Mouse (Mus musculus) spleen, adult 2 months (tissue): ENCODE results near the gene Hist1h3d. TPM values are rescaled to one million over a fixed set of nuclear protein-coding genes. Genes with fewer than 3 reads are reported as not detected.

ENCODE experiments used
- DNase-seq, 2 experiments: peaks; one replicate each; pipeline versions ENCODE4 v3.0.0 to v3.0.0-alpha.2; 2012 to 2021; ENCODE audit warnings: low spot score in 2 of 2, low read depth in 1 of 2
- H3K27ac ChIP-seq: fragments of 200-500 bp; 2 replicates; pipeline ENCODE4 v1.5.1; 2012; ENCODE audit warnings: low read length, inconsistent platforms; ENCODE audit not compliant: insufficient read depth
- H3K27me3 ChIP-seq: fragments of 200-500 bp; 2 replicates; pipeline ENCODE4 v1.6.1; 2012; ENCODE audit warnings: mild to moderate bottlenecking, moderate library complexity, low read length, inconsistent platforms; ENCODE audit not compliant: control insufficient read depth, insufficient read depth
- H3K36me3 ChIP-seq: fragments of 200-500 bp; 2 replicates; pipeline ENCODE4 v1.6.1; 2012; ENCODE audit warnings: mild to moderate bottlenecking, low read length, inconsistent platforms; ENCODE audit not compliant: control insufficient read depth, insufficient read depth
- H3K4me1 ChIP-seq: fragments of 200-500 bp; 2 replicates; pipeline ENCODE4 v1.6.1; 2011; ENCODE audit warnings: inconsistent platforms; ENCODE audit not compliant: control insufficient read depth, insufficient read depth, insufficient read length
- H3K4me3 ChIP-seq: fragments of 200-500 bp; 2 replicates; pipeline ENCODE4 v1.5.1; 2011; ENCODE audit warnings: mild to moderate bottlenecking, inconsistent platforms; ENCODE audit not compliant: insufficient read depth, insufficient read length; ENCODE audit errors: extremely low read depth
- CTCF ChIP-seq: fragments of 200-500 bp; IDR thresholded peaks from 2 replicates; pipeline ENCODE4 v1.5.1; 2011; ENCODE audit warnings: mild to moderate bottlenecking, inconsistent platforms; ENCODE audit not compliant: insufficient read depth, insufficient read length, insufficient replicate concordance; ENCODE audit errors: extremely low read depth
- POLR2A ChIP-seq: fragments of 200-500 bp; IDR thresholded peaks from 2 replicates; pipeline ENCODE4 v1.6.1; 2011; ENCODE audit warnings: low read depth, low read length, inconsistent platforms
- WGBS: fragments of 180-500 bp; shearing (Covaris S2); methylation state at CpG from one replicate; pipeline ENCODE4 v1.1.7; 2018; 5-methylcytosine and 5-hydroxymethylcytosine counted together
- polyA plus RNA-seq: library from polyadenylated mRNA; depleted of rRNA; stranded (reverse); fragments of >200 nt; gene quantifications from 2 replicates; pipeline ENCODE4 v1.2.3, GENCODE M21; 2012; rRNA removed

Gene Hist1h3d
- polyA plus RNA-seq, result 20.9 and 27.9 TPM in 2 replicates

DNA sequence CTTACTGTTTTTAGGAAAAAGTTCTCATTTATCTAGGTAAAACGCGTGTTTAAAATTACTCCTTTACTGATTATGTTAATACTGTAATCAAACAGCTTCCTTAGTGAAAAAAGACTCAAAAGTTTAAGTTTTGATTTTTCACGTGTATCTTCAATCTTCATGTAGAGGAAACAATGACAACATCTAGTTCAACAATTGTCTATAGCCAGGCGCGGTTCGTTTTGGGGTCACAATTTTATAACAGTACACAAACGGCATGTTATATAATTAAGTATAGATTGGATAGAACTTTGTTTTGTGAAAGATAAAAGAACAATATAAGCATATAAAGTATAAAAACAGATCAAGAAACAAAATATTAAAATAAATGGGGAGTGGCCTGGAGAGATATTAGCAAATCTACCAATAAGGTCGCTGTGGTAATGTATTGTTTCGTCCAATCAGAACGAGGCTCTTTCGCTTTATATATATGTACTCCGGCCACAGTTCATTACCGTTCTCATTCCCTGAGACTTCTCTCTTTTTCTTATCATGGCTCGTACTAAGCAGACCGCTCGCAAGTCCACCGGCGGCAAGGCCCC is at the start of gene Hist1h3d:
Hist1h3d (plus strand) TSS at position 493 of the 581 bp plus-strand sequence.
- H3K27me3 ChIP-seq, result no peaks in the 10 kb centered on the region

DNA sequence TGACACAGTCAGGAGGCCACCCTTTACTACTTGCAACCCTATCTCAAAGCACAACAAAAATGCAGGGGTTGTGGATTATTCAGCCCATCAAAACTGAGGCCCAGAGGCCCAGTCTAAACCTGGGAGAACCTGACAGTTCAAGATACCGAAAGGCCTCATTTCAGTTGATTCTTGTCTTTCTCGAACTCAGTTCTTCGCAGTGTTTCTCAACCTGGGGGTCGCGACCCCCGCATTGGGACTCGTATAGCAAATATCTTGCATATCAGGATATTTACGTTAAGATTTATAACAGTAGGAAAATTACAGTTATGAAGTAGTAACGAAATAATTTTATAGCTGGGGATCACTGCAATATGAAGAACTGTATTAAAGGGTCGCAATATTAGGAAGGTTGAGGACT is 49.7 kb upstream of the Hist1h3d start:
- no peak for TF ChIP-seq CTCF
- TF ChIP-seq POLR2A, result no peak
- no peak for DNase-seq
- Histone ChIP-seq H3K4me1 (no peaks in the 10 kb centered on the region), H3K36me3 (no peaks in the 10 kb centered on the region), H3K4me3 (peak overlapping the region; percentile 11; the same call in 1 of the 2 replicates), H3K27ac (no peak overlapping the region), H3K27me3 (no peaks in the 10 kb centered on the region)
- WGBS, result 6% methylated on average over 10 of the region's 10 CpGs

More for the DNA sequence above, at the start of gene Hist1h3d:
- TF ChIP-seq POLR2A (peak; percentile 27; the same call in 1 of the 2 replicates), CTCF (no peak)
- Histone ChIP-seq H3K27ac (peak within 1 kb of the TSS; percentile 83), H3K4me3 (peak within 1 kb of the TSS; percentile 55), H3K36me3 (no peaks in the 10 kb centered on the region), H3K4me1 (peaks cover 2% of the 10 kb centered on the region; the same call in 1 of the 2 replicates)
- peak; percentile 41 to 79 for DNase-seq
- under 1% methylated on average over 18 of the region's 18 CpGs for WGBS

DNA sequence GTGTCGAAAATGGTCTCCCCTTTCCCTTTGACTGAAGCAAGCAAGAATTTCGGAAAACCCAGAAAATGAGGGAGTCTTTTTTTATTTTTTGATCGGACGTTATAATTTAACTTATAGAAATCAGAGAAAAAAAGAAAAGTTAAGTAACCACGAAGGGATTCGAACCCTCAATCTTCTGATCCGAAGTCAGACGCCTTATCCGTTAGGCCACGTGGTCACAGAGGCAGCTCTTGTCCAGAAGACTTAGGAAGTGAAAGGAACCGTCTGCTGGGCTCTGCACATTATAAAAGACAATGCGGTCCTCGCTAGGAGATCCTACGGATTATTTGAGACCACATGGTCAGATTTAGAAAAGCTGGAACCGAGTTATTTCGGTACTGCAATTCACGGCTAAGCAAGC is 49.3 kb upstream of the Hist1h3d start:
- WGBS, result under 1% methylated on average over 17 of the region's 17 CpGs
- TF ChIP-seq POLR2A (no peak), CTCF (no peak)
- Histone ChIP-seq H3K4me3 (peak overlapping the region; percentile 43), H3K27me3 (no peaks in the 10 kb centered on the region), H3K4me1 (no peaks in the 10 kb centered on the region), H3K27ac (no peak overlapping the region), H3K36me3 (no peaks in the 10 kb centered on the region)
- peak; percentile 80 to 81 for DNase-seq

DNA sequence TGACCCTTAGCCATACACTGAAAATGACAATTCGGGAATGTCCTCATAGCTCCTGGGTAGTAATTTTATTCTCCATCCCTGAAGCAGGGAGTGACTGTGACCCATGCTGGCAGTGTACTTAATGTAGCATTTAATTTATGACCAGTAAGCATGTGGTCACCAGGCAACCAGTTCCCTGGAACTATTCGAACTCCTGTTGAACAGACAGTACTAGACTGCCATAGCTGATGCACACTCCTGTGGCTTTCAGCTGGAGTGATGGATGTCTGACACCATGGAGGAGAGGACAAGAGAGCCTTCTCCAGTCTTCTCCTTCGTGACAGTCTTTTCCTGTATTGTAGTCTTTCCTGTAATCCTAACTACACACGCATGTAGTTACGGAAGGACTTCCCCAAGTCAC is 46.6 kb upstream of the Hist1h3d start:
- no peak overlapping the region for H3K27ac ChIP-seq
- no peak for DNase-seq
- H3K4me3 ChIP-seq, result no peak overlapping the region
- TF ChIP-seq POLR2A, result no peak
- TF ChIP-seq CTCF, result no peak
- 92% methylated on average over 5 of the region's 5 CpGs for WGBS
- H3K36me3 ChIP-seq, result no peaks in the 10 kb centered on the region
- no peaks in the 10 kb centered on the region for H3K27me3 ChIP-seq
- no peaks in the 10 kb centered on the region for H3K4me1 ChIP-seq

DNA sequence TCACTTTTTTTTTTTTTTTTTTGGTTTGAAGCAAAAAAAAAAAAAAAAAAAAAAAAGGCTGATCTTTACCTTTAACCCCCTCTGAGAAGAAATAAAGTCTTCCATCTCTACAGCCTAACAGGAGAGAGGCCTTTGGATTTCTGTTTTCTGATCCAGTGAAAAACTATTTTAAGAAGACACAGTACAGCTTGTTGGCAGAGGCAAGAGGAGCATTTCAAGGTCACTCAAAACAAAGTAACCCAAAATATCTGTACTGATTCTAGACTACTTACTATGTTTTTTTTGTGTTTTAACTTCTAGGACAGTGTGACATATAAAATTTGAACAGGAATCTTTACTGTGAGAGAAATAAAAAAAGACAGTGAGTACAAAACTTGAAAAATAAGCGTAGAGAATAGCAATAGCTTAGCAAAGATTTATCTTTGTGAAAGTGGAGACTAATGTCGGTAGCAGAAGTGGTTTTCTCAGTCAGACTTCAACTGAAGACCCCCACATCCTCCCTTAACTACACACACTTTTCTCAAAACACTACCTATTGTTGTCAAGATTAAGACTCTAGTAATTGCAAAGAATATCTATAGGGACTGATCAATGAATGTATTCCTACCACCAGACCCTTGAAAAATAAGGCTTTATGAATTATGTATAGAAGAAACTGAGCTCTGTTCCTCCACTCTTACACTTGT is 45.9 kb upstream of the Hist1h3d start:
- Histone ChIP-seq H3K4me3 (no peak overlapping the region), H3K27me3 (no peaks in the 10 kb centered on the region), H3K36me3 (no peaks in the 10 kb centered on the region), H3K27ac (no peak overlapping the region), H3K4me1 (peaks cover 3% of the 10 kb centered on the region; the same call in 1 of the 2 replicates)
- TF ChIP-seq CTCF (no peak), POLR2A (no peak)
- WGBS, result 21% methylated on average over 2 of the region's 2 CpGs
- no peak for DNase-seq

DNA sequence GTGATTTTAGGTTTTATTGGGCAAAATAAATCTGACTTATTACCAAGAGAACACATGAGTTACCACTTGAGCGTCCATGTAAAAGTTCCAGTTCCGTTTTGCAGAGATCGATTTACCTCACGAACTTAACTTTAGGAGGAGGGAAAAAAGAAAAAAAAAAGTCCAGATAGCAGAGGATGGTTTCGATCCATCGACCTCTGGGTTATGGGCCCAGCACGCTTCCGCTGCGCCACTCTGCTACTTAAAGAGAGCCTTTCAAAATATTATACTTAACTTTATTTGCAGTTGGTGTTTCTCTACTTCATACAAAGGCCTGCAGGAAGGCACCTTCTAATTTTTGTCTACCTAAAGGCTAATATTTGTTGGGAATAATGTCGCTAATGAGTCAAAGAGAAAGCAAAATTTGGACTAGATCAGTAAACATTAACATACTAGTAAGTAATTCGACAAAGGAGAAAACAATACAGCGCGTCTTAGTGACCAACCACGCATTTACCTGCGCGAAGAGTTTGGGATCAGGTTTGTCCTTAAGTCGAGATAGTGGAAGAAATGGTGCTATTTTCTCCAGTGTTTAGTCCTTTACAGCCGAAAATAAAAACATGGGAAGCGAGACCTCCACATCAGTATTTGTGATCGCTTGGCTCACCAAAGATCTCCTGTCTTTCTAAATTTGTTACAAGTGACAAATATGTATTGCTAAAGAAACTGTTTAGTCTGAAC is 45.2 kb upstream of the Hist1h3d start:
- Histone ChIP-seq H3K4me1 (peaks cover 3% of the 10 kb centered on the region; the same call in 1 of the 2 replicates), H3K27ac (peak overlapping the region; percentile 86), H3K27me3 (no peaks in the 10 kb centered on the region), H3K36me3 (no peaks in the 10 kb centered on the region), H3K4me3 (peak overlapping the region; percentile 59)
- TF ChIP-seq POLR2A, result no peak
- no peak for TF ChIP-seq CTCF
- WGBS, result under 1% methylated on average over 20 of the region's 20 CpGs
- DNase-seq, result peak; percentile 50 to 69
